Mouse (Mus musculus) 416B (cell line): Measurements from ENCODE around the gene Col6a5.

Experiments
- DNase-seq: peaks from one replicate; pipeline ENCODE4 v3.0.0; 2011; ENCODE audit warnings: low read depth

The Col6a5 gene

DNA sequence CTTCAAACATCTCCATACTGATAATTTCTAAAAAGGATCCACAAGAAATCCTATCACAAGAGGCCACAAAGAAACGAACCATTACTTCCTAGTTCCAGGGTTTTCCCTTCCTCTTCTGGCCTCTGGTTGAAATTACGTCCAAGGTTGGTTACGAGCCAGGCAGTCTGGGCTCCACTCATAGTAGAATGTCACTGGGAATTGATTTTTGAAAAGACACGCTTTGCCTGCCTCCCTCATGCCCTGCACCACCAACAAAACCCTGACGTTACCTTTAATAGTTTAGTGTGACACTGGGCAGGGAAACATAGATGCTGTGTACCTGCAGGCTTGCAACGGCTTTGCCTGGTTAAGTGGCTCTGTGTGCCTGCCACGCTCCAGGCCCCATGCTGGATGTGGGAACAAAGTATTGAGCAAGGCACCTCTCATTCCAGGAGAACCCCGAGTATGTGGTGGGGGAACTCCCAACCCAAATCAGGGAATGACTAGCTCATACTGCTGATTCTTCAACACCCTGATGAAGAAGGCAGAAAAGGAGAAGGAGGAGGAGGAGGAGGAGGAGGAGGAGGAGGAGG lies 133.3 kb downstream of the Col6a5 start:
- no peak for DNase-seq

DNA sequence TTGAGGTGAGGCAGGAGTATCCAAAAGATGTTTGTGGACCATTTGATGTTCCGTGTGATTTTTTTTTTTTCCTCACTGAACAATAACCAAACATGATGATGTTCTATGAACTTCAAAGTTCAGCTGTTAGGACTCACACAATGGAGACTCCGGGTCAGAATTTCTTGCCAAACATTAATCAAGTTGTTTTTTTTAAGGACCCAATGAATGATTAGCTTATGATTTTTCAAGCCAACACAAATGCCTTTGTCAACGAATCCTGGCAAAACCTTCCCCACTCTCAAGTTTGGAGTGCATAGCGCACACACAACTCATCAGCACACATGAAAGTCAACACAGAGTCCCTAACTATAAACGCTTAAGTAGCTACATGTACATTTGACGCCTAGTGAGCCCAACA lies 139.7 kb downstream of the Col6a5 start:
- no peak for DNase-seq

DNA sequence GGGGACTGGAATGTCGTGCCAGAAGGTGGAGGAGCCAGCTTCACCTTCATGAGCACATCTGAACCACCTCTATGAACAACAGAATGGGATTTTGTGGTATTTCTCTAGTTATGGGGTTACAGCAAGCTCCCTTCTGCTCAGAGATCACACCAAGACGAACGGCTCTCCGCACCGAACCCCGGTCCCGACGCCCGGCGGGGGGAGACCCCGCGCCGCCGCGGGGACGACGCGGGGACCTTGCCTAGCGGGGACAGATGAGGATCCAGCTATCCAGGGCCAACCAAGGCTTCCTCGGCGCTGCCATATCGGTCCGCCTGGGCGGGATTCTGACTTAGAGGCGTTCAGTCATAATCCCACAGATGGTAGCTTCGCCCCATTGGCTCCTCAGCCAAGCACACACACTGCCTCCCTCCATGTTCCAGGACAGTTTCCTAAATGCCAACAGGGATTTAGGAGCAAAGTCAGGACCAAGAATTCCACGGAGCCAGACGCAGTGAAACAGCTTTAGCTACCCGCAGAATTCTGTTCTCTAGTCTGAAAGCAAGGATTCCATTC lies 141.2 kb downstream of the Col6a5 start:
- no peak for DNase-seq

DNA sequence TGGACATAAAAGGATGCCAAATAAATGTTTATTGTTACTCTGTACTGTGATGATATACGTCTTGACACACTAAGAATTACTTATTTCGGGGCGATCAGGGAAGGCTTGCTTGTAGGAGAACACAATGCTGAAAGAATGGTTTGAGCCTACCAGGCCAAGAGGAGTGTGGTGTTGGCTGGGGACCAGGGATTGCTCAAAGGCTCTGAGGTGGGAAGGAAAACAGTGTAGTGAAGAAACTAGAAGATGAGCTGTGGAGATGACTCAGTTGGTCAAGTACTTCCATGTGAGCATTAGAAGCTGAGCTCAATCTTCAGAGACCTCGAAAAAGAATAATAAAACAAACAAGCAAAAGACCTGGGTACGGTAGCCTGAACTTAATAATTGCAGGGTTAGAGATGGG lies 146.0 kb downstream of the Col6a5 start:
- no peak for DNase-seq

DNA sequence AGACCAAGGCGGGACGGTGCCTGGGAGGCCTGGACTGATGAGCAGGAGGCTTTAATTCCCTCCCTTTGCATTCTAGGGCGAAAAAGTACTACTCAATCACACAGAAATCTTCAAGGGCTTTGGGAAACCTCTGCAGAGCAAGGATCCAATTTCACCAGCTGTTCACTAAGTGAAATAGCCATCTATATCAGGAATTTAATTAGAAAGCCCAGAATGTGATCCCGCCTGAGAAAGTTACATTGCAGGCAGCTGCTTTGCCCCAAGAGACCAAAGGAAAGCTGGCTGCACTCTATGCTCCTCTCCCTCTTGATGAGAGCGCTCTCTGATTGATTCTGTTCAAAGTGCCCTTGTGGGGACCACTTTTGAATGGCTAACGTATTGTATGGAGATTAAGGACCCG lies 149.0 kb downstream of the Col6a5 start:
- no peak for DNase-seq

DNA sequence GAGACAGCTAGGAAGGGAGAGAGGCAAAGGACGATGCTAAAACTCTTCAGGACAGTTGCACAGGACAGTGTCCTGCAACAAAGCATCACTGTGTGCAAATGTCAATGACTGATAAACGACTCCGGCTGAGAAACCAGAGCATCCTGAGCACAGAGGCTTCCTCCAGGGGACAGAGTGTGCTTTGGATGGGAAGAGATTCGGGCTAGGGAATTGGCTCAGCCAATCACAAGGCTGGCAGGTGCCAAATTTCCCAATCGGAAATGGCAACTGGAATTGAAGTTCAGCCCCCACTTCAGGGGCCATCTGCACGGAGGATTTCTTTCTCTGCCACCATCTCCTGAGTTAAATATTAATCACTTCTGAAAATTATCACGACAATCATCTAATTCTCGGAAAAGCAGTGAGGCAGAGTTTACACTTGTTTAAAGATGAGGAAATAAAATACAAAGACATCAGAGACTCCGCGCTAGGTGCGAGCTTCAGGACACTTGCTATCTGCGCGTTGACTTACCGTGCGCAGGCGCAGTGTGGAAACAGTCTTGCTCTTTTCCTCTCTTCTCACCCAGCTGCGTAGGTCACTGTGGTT lies 151.4 kb downstream of the Col6a5 start:
- no peak for DNase-seq
